ENCODE assay signal across 15 mouse cellular contexts in the genomic region with DNA sequence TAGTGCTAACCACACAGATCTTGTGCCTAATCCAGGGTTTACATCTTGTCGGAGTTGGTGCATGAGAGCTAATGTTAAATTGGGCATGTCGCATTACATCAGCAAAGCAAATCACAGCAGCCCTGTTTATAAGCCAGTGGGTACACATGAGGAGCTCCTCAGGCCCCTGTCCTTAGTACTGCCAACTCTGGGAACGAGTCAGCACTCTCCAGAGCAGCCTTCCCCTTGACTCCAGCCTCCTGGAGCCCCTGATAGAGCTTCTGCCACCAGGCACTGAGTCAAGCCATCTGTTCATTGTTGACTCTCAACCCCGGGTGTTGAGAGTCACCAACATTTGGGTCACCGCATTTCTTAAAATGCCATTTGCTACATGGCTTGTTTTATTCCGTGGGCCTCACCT.
DNase-seq lines count a peak whose midpoint lies in the region; ATAC-seq and TF ChIP-seq lines count a peak whose summit lies in the region.
"Had no signal": no experiment of that assay in that cellular context is flagged by ENCODE, and none has a peak within 500 bp of the region (broad histone marks: within the 10 kb centered on the region; RNA-seq: fewer than 3 reads in every experiment).

No protein-coding gene starts in this region.

- H3K4me2 ChIP-seq in hindbrain, embryonic 14.5 days (replicated peaks): no peak overlapping the region
- H3K4me2 ChIP-seq in hindbrain, embryonic 12.5 days (replicated peaks): no peak overlapping the region
- H3K4me2 ChIP-seq in hindbrain, postnatal 0 days (ENCODE audit: low read depth, low read length): no peak overlapping the region
- H3K4me2 ChIP-seq: lung, embryonic 14.5 days; midbrain, embryonic 15.5 days had no signal

- WGBS in hindbrain, embryonic 14.5 days: 41% methylated on average over 6 of the region's 6 CpGs
- WGBS in hindbrain, embryonic 12.5 days: 51% methylated on average over 6 of the region's 6 CpGs
- 36% methylated on average over 6 of the region's 6 CpGs for WGBS in hindbrain, postnatal 0 days
- WGBS in limb, embryonic 10.5 days: 51% methylated on average over 6 of the region's 6 CpGs

- no peaks in the 10 kb centered on the region for H3K27me3 ChIP-seq in hindbrain, embryonic 14.5 days (ENCODE audit: control insufficient read depth, insufficient read depth, low read length)
- no peaks in the 10 kb centered on the region for H3K27me3 ChIP-seq in hindbrain, embryonic 12.5 days
- no peaks in the 10 kb centered on the region for H3K27me3 ChIP-seq in hindbrain, postnatal 0 days (ENCODE audit: insufficient read depth, low read length)
- H3K27me3 ChIP-seq in limb, embryonic 10.5 days (ENCODE audit: low read depth, poor library complexity, severe bottlenecking): no peaks in the 10 kb centered on the region
- H3K27me3 ChIP-seq: midbrain, embryonic 15.5 days had no signal

- TF ChIP-seq CTCF in hindbrain, postnatal 0 days (IDR thresholded peaks at IDR 0.05; ENCODE audit: low read depth): no peak

- no peak overlapping the region for H3K9ac ChIP-seq in hindbrain, embryonic 14.5 days
- H3K9ac ChIP-seq in hindbrain, embryonic 12.5 days: no peak overlapping the region
- H3K9ac ChIP-seq in hindbrain, postnatal 0 days (replicated peaks; ENCODE audit: low read length): no peak overlapping the region
- H3K9ac ChIP-seq: lung, embryonic 14.5 days; midbrain, embryonic 15.5 days had no signal

- H3K27ac ChIP-seq in hindbrain, embryonic 14.5 days: 0 out of 2 replicates have a peak overlapping the region, but pooled peaks have one; percentile 5
- H3K27ac ChIP-seq in hindbrain, embryonic 12.5 days: no peak overlapping the region
- H3K27ac ChIP-seq in hindbrain, postnatal 0 days: no peak overlapping the region
- H3K27ac ChIP-seq in limb, embryonic 10.5 days: no peak overlapping the region
- H3K27ac ChIP-seq: midbrain, embryonic 15.5 days; stomach, postnatal 0 days had no signal

- H3K36me3 ChIP-seq in hindbrain, embryonic 14.5 days (replicated peaks; ENCODE audit: control insufficient read depth, insufficient read depth): peaks cover 8% of the 10 kb centered on the region; the same call in 1 of the 2 replicates
- H3K36me3 ChIP-seq in hindbrain, embryonic 12.5 days: peaks cover 6% of the 10 kb centered on the region; the same call in 1 of the 2 replicates
- H3K36me3 ChIP-seq in hindbrain, postnatal 0 days (ENCODE audit: insufficient read depth, low read length): no peaks in the 10 kb centered on the region
- 0 out of 2 replicates have a peak, but pooled peaks cover 3% of the 10 kb centered on the region for H3K36me3 ChIP-seq in limb, embryonic 10.5 days
- H3K36me3 ChIP-seq: midbrain, embryonic 15.5 days had no signal

- H3K9me3 ChIP-seq in hindbrain, embryonic 14.5 days (ENCODE audit: control insufficient read depth, low read length): no peaks in the 10 kb centered on the region
- H3K9me3 ChIP-seq in hindbrain, embryonic 12.5 days (replicated peaks): no peaks in the 10 kb centered on the region
- H3K9me3 ChIP-seq in hindbrain, postnatal 0 days (ENCODE audit: low read length): no peaks in the 10 kb centered on the region
- H3K9me3 ChIP-seq in limb, embryonic 10.5 days (replicated peaks): no peaks in the 10 kb centered on the region
- H3K9me3 ChIP-seq: midbrain, embryonic 15.5 days had no signal

- no peak overlapping the region for H3K4me3 ChIP-seq in hindbrain, embryonic 14.5 days (replicated peaks; ENCODE audit: low read length)
- no peak overlapping the region for H3K4me3 ChIP-seq in hindbrain, embryonic 12.5 days
- no peak overlapping the region for H3K4me3 ChIP-seq in hindbrain, postnatal 0 days (ENCODE audit: low read length)
- no peak overlapping the region for H3K4me3 ChIP-seq in limb, embryonic 10.5 days
- H3K4me3 ChIP-seq: midbrain, embryonic 15.5 days had no signal

- peaks cover 13% of the 10 kb centered on the region; the same call in 1 of the 2 replicates for H3K4me1 ChIP-seq in hindbrain, embryonic 14.5 days (replicated peaks; ENCODE audit: control insufficient read depth, insufficient read depth, low read length)
- H3K4me1 ChIP-seq in hindbrain, embryonic 12.5 days: peaks cover 17% of the 10 kb centered on the region
- H3K4me1 ChIP-seq in hindbrain, postnatal 0 days (ENCODE audit: insufficient read depth, low read length): 0 out of 2 replicates have a peak, but pooled peaks cover 8% of the 10 kb centered on the region
- H3K4me1 ChIP-seq in limb, embryonic 10.5 days: peaks cover 6% of the 10 kb centered on the region

- no peak for DNase-seq in hindbrain, embryonic 14.5 days (ENCODE audit: low spot score)
- DNase-seq in cerebellum, adult 8-10 months: peak; percentile 78
- DNase-seq in heart, adult 9 months (ENCODE audit: low spot score in 2 of 2): peak; percentile 17 to 22
- peak; percentile 26 for DNase-seq in hindbrain, postnatal 0 days (ENCODE audit: low spot score)
- DNase-seq in thymus, postnatal 14 days: no peak
- DNase-seq in limb, embryonic 10.5 days (ENCODE audit: low spot score): no peak
- DNase-seq: kidney, adult 18-20 months; liver; lung, embryonic 14.5 days; spleen, adult 18-20 months; thymus, postnatal 4 days had no signal

- ATAC-seq in hindbrain, embryonic 14.5 days (ENCODE audit: low FRiP score): no peak
- ATAC-seq in hindbrain, embryonic 12.5 days (ENCODE audit: low FRiP score): no peak
- ATAC-seq in hindbrain, postnatal 0 days: peak; percentile 32; the same call in 1 of the 2 replicates
- ATAC-seq: activated CD4-positive, CD25-positive, alpha-beta regulatory T cell, adult 4 months; midbrain, embryonic 15.5 days had no signal

Comparison
In these comparisons a context has a peak if more than half of its experiments do, and no peak if none do; other contexts are left out.
1. DNase-seq: peak in cerebellum, adult 8-10 months (single experiment), heart, adult 9 months (2 of 2) and hindbrain, postnatal 0 days (single experiment); none in hindbrain, embryonic 14.5 days (single experiment), thymus, postnatal 14 days (single experiment) and limb, embryonic 10.5 days (single experiment).